Mouse (Mus musculus) brain, embryonic 14.5 days (tissue): ENCODE data around the gene Fam171a1.

Source experiments
- CTCF ChIP-seq: fragments of 200-500 bp; IDR thresholded peaks from 2 replicates; pipeline ENCODE4 v1.5.1; 2012; ENCODE audit warnings: inconsistent platforms, mild to moderate bottlenecking, moderate library complexity, borderline replicate concordance; ENCODE audit not compliant: insufficient read depth, insufficient read length; ENCODE audit errors: extremely low read depth
- POLR2A ChIP-seq: fragments of 200-500 bp; IDR thresholded peaks from 2 replicates; pipeline ENCODE4 v1.6.1; 2012; ENCODE audit warnings: mild to moderate bottlenecking, inconsistent platforms, borderline replicate concordance; ENCODE audit not compliant: poor library complexity, insufficient read depth, insufficient read length, severe bottlenecking; ENCODE audit errors: extremely low read depth

DNA sequence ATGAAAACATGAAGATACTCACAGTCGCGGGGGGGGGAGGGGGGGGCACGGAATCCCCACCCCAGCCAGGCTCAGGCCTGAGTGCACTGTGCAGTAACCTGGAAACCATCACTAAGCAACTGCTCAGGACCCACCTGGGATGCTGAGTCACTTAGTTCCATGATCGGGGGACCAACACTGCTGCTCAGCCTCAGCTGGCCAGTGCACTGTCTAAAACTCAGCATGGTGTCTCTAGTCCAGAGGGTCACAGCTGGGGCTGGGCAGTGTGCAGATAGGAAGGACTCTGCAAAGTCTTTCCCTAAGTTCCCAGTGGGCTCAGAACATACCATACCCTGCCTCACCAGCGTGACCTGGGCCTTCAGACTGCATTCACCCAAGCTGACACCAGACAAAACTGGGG lies 26.6 kb downstream of the Fam171a1 start:
- no peak for TF ChIP-seq POLR2A
- no peak for TF ChIP-seq CTCF
